Mouse (Mus musculus) forebrain, embryonic 15.5 days (tissue): Measurements from ENCODE around the gene Ankrd39. TPM values are rescaled to one million over a fixed set of nuclear protein-coding genes. Genes with fewer than 3 reads are reported as not detected.

Experiments used
- ATAC-seq: fragments of 200-750 bp; cut with Nextera tagmentation; replicated peaks from 2 replicates; pipeline ENCODE4 v1.8.0; 2017; ENCODE audit warnings: mild to moderate bottlenecking, moderate TSS enrichment, moderate library complexity
- H3K27ac ChIP-seq: fragments of 300-500 bp; sonication (generic); replicated peaks from 2 replicates; pipeline ENCODE4 v1.5.1; 2015; ENCODE audit warnings: mild to moderate bottlenecking, inconsistent platforms
- H3K27me3 ChIP-seq: fragments of 300-500 bp; sonication (generic); 2 replicates; pipeline ENCODE4 v1.6.1; 2015; ENCODE audit warnings: inconsistent platforms
- H3K36me3 ChIP-seq: fragments of 300-500 bp; sonication (generic); 2 replicates; pipeline ENCODE4 v1.6.1; 2015; ENCODE audit warnings: mild to moderate bottlenecking, inconsistent platforms
- H3K4me1 ChIP-seq: fragments of 300-500 bp; sonication (generic); 2 replicates; pipeline ENCODE4 v1.6.1; 2015; ENCODE audit warnings: inconsistent platforms
- H3K4me2 ChIP-seq: fragments of 300-500 bp; sonication (generic); replicated peaks from 2 replicates; pipeline ENCODE4 v1.6.1; 2015; ENCODE audit warnings: mild to moderate bottlenecking, inconsistent platforms
- H3K4me3 ChIP-seq: fragments of 300-500 bp; sonication (generic); 2 replicates; pipeline ENCODE4 v1.5.1; 2015; ENCODE audit warnings: mild to moderate bottlenecking, inconsistent platforms
- H3K9ac ChIP-seq: fragments of 300-500 bp; sonication (generic); replicated peaks from 2 replicates; pipeline ENCODE4 v1.6.1; 2015; ENCODE audit warnings: mild to moderate bottlenecking, inconsistent platforms
- H3K9me3 ChIP-seq: fragments of 300-500 bp; sonication (generic); 2 replicates; pipeline ENCODE4 v1.6.1; 2016; ENCODE audit warnings: inconsistent platforms
- WGBS: fragments of 180-500 bp; shearing (Covaris S2); methylation state at CpG from one replicate; pipeline ENCODE4 v1.1.7; 2015; ENCODE audit warnings: mixed read lengths; 5-methylcytosine and 5-hydroxymethylcytosine counted together
- microRNA-seq: library from miRNA; unstranded; fragments of <30 nt; microRNA quantifications from one replicate; pipeline ENCODE4, GENCODE M21; 2016
- polyA plus RNA-seq: library from polyadenylated mRNA; unstranded; fragments of >200 nt; fragmentation: Nextera tagmentation; extraction: Ambion mirVana; gene quantifications from 2 replicates; pipeline ENCODE4 v1.2.1, GENCODE M21; 2015

Gene Ankrd39
- polyA plus RNA-seq, 1 experiment from 2014 or later: 19.2 TPM

DNA sequence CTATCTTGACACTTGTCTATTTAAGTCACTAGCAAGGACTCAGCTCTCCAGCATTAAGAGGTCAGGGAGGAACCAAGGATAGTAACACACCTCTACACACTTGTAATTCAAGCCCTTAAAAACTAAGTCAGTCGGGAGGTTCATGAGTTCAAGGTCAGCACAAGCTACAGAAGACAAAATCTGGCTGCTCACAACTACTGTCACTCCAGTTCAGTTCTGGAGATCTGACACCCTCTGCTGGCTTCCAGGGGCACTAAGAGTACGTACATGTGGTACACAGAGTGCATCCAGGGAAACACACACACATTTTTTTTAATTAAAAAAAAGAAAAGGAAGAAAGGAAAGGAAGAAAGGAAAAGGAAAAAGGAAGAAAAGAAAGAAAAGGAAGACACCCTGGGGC, 50.5 kb downstream of the Ankrd39 start:
- Histone ChIP-seq H3K36me3 (no peaks in the 10 kb centered on the region), H3K4me2 (no peak overlapping the region), H3K27ac (no peak overlapping the region), H3K4me1 (no peaks in the 10 kb centered on the region), H3K27me3 (no peaks in the 10 kb centered on the region), H3K9ac (no peak overlapping the region), H3K9me3 (no peaks in the 10 kb centered on the region), H3K4me3 (no peak overlapping the region)
- no peak for ATAC-seq
- WGBS: 47% methylated on average over 2 of the region's 2 CpGs

DNA sequence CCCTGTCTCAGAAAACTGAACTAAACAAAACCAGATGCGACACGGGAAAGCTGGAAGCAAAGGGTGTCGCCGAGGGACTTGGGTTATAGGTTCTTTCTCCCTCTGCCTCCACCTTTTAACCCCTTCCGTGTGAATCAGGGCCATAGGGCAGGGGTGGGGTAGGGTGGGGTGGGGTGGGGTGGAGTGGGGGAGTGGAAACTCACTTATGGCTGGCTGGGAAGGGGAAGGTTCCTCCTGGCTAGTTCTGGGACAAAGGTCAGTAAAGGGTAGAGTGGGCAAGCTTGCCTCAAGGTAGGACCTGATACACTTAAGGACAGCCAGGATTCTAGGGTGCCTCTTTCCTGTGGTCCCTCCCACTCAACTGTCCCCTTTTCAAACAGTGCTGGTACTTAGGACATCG, 53.9 kb downstream of the Ankrd39 start:
- 85% methylated on average over 6 of the region's 6 CpGs for WGBS
- H3K4me2 ChIP-seq: no peak overlapping the region
- no peak overlapping the region for H3K9ac ChIP-seq
- H3K27me3 ChIP-seq: no peaks in the 10 kb centered on the region
- ATAC-seq: no peak
- H3K27ac ChIP-seq: no peak overlapping the region
- no peak overlapping the region for H3K4me3 ChIP-seq
- no peaks in the 10 kb centered on the region for H3K36me3 ChIP-seq
- no peaks in the 10 kb centered on the region for H3K4me1 ChIP-seq
- no peaks in the 10 kb centered on the region for H3K9me3 ChIP-seq

DNA sequence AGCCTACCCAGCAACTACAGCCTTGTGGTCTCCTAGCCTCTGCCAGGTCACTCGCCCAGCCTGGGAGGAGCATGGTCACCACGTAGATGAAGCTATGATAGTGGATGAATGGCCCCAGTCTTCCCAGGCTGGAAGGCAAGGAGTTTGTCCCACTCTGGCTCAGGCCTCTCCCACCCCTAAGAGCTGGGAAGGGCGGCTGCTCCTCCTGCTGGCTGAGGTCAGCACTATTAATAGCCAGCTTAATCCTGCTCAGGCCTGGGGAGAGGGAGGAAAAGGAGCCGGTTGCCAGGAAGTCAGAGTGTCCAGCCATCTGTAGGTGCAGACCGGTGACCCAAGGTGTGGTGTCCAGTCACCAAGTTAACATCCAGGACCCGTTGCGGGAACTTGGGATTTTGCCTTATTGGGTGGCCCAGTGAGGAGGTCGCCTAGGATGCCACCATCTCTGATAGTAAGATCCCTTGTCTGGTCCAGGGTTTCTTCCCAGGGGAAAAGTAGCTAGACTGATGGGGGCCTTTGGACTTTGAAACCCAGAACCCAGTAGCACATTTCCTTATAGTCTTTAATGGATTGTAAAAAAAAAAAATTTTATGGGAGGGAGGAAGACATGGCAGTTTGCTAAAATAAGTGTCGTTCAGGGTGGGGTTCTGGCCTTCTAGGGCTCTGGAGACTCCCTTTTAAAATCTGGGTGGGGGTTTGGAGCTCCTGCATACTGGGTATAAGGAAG, 54.7 kb downstream of the Ankrd39 start:
- 48% methylated on average over 9 of the region's 9 CpGs for WGBS
- Histone ChIP-seq H3K9ac (no peak overlapping the region), H3K4me1 (no peaks in the 10 kb centered on the region), H3K9me3 (no peaks in the 10 kb centered on the region), H3K36me3 (no peaks in the 10 kb centered on the region), H3K27ac (no peak overlapping the region), H3K4me2 (no peak overlapping the region), H3K27me3 (no peaks in the 10 kb centered on the region), H3K4me3 (no peak overlapping the region)
- ATAC-seq: peak; percentile 53; the same call in 1 of the 2 replicates

DNA sequence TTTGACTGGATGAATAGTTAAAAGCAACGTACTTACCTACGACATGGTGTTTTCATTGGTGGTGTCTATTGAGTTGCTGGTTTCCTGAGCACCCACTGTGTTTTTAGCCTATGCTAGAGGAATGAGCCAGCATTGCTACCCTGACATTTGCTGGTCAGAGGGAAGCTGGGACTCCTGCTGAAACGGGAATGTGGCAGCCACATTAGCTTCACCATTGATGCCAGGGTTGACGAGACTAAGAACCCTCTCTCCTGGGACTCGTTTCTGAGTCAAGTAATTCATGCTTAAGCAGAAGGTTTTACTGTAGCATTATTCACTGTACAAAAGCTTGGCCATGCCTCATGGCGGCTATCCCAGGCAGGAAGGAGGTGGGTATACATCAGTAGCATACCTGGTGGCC, 57.6 kb downstream of the Ankrd39 start:
- Histone ChIP-seq H3K27me3 (no peaks in the 10 kb centered on the region), H3K9ac (no peak overlapping the region), H3K9me3 (no peaks in the 10 kb centered on the region), H3K4me3 (no peak overlapping the region), H3K4me2 (no peak overlapping the region), H3K4me1 (no peaks in the 10 kb centered on the region), H3K36me3 (no peaks in the 10 kb centered on the region), H3K27ac (no peak overlapping the region)
- 55% methylated on average over 6 of the region's 6 CpGs for WGBS
- no peak for ATAC-seq

Small RNA genes lying within 50 kb of the gene (microRNA-seq; reads per million reads assigned to microRNA genes)
- not detected for gene Gm47280

Other genes with a start within 250 kb of the Ankrd39 start
- 3.2 and 3.6 TPM in 2 replicates for gene Arid5a, start 239.7 kb downstream of the Ankrd39 start, polyA plus RNA-seq
- gene Kansl3, start 178.3 kb downstream of the Ankrd39 start, polyA plus RNA-seq: 34.4 and 37.2 TPM in 2 replicates
- gene Fer1l5, start 175.2 kb downstream of the Ankrd39 start, polyA plus RNA-seq: 2.0 TPM in 2 replicates
- 66.3 and 68.4 TPM in 2 replicates for gene Lman2l, start 102.2 kb downstream of the Ankrd39 start, polyA plus RNA-seq
- 9.8 and 9.9 TPM in 2 replicates for gene Cnnm4, start 75.8 kb downstream of the Ankrd39 start, polyA plus RNA-seq
- 5.2 and 5.9 TPM in 2 replicates for gene Cnnm3, start 35.6 kb downstream of the Ankrd39 start, polyA plus RNA-seq
- 12.0 and 14.4 TPM in 2 replicates for gene Ankrd23, start 10.6 kb downstream of the Ankrd39 start, polyA plus RNA-seq
- 1.1 TPM in 1 of 2 replicates, not detected in the other for gene Gm42417, start 8.0 kb downstream of the Ankrd39 start, polyA plus RNA-seq
- 38.2 and 38.6 TPM in 2 replicates for gene Sema4c, start 10.9 kb upstream of the Ankrd39 start, polyA plus RNA-seq
- 0.23 TPM in 1 of 2 replicates, not detected in the other for gene Fam178b, start 135.7 kb upstream of the Ankrd39 start, polyA plus RNA-seq
- 542 and 553 TPM in 2 replicates for gene Cox5b, start 144.0 kb upstream of the Ankrd39 start, polyA plus RNA-seq
- gene 4933424G06Rik, start 162.7 kb upstream of the Ankrd39 start, polyA plus RNA-seq: 0.31 and 0.43 TPM in 2 replicates
- 97.8 and 99.8 TPM in 2 replicates for gene Actr1b, start 167.0 kb upstream of the Ankrd39 start, polyA plus RNA-seq
- gene Zap70, start 214.4 kb upstream of the Ankrd39 start, polyA plus RNA-seq: 0.94 and 1.3 TPM in 2 replicates